Mouse (Mus musculus) liver, postnatal 0 days (tissue): ENCODE results near the gene Artn. TPM values are rescaled to one million over a fixed set of nuclear protein-coding genes. Genes with fewer than 3 reads are reported as not detected.

ENCODE experiments used
- ATAC-seq: fragments of 200-750 bp; cut with Nextera tagmentation; 2 replicates; pipeline ENCODE4 v1.8.0; 2017; ENCODE audit warnings: mild to moderate bottlenecking, moderate library complexity
- DNase-seq: peaks from one replicate; pipeline ENCODE4 v3.0.0-alpha.2; 2016
- H3K27ac ChIP-seq: fragments of 300-500 bp; sonication (generic); 2 replicates; pipeline ENCODE4 v1.5.1; 2014; ENCODE audit warnings: antibody characterized with exemption, moderate library complexity, mild to moderate bottlenecking, low read depth
- H3K27me3 ChIP-seq: fragments of 300-500 bp; sonication (generic); 2 replicates; pipeline ENCODE4 v1.6.1; 2014; ENCODE audit warnings: low read length, control low read depth, mixed read lengths; ENCODE audit not compliant: insufficient read depth
- H3K36me3 ChIP-seq: fragments of 300-500 bp; sonication (generic); replicated peaks from 2 replicates; pipeline ENCODE4 v1.6.1; 2014; ENCODE audit warnings: mild to moderate bottlenecking, control low read depth, low read length, moderate library complexity, mixed read lengths; ENCODE audit not compliant: insufficient read depth
- H3K4me1 ChIP-seq: fragments of 300-500 bp; sonication (generic); 2 replicates; pipeline ENCODE4 v1.6.1; 2014; ENCODE audit warnings: antibody characterized with exemption, mild to moderate bottlenecking, control low read depth; ENCODE audit not compliant: insufficient read depth
- H3K4me2 ChIP-seq: fragments of 300-500 bp; sonication (generic); 2 replicates; pipeline ENCODE4 v1.6.1; 2014; ENCODE audit warnings: low read depth, mild to moderate bottlenecking, low read length, moderate library complexity, mixed read lengths
- H3K4me3 ChIP-seq: fragments of 300-500 bp; sonication (generic); 2 replicates; pipeline ENCODE4 v1.5.1; 2014; ENCODE audit warnings: low read depth, low read length
- H3K9ac ChIP-seq: fragments of 300-500 bp; sonication (generic); replicated peaks from 2 replicates; pipeline ENCODE4 v1.6.1; 2014; ENCODE audit warnings: mild to moderate bottlenecking, moderate library complexity
- H3K9me3 ChIP-seq: fragments of 300-500 bp; sonication (generic); 2 replicates; pipeline ENCODE4 v1.6.1; 2016; ENCODE audit warnings: mild to moderate bottlenecking, control low read depth, low read length, mixed read lengths
- CTCF ChIP-seq: sonication (generic); IDR thresholded peaks from 2 replicates; pipeline ENCODE4 v1.5.1; 2016; ENCODE audit warnings: antibody characterized with exemption, low read depth
- EP300 ChIP-seq: IDR thresholded peaks from 2 replicates; pipeline ENCODE4 v1.6.1; 2016; ENCODE audit warnings: antibody characterized with exemption, low read depth, mild to moderate bottlenecking
- WGBS: fragments of 180-500 bp; shearing (Covaris S2); extraction: QIAGEN DNeasy Blood & Tissue Kit; methylation state at CpG from one replicate; pipeline ENCODE4 v1.1.7; 2014; ENCODE audit not compliant: insufficient replicate concordance; 5-methylcytosine and 5-hydroxymethylcytosine counted together
- polyA plus RNA-seq: library from polyadenylated mRNA; unstranded; fragments of >200 nt; fragmentation: Nextera tagmentation; extraction: Ambion mirVana; gene quantifications from 2 replicates; pipeline ENCODE4 v1.2.1, GENCODE M21; 2015

Gene Artn
- polyA plus RNA-seq, 1 experiment from 2014 or later = 0.88 TPM

GRCm38 (mm10) chr4:117943317-117943716, 13.8 kb upstream of the Artn start:
- no peak overlapping the region for H3K4me2 ChIP-seq
- no peaks in the 10 kb centered on the region for H3K27me3 ChIP-seq
- H3K4me1 ChIP-seq = no peaks in the 10 kb centered on the region
- TF ChIP-seq CTCF = no peak
- H3K9ac ChIP-seq = no peak overlapping the region
- ATAC-seq (no peak), DNase-seq (no peak)
- WGBS = 67% methylated on average over 5 of the region's 5 CpGs
- peaks cover 7% of the 10 kb centered on the region; the same call in 1 of the 2 replicates for H3K36me3 ChIP-seq
- H3K27ac ChIP-seq = no peak overlapping the region
- no peaks in the 10 kb centered on the region for H3K9me3 ChIP-seq
- no peak overlapping the region for H3K4me3 ChIP-seq

DNA sequence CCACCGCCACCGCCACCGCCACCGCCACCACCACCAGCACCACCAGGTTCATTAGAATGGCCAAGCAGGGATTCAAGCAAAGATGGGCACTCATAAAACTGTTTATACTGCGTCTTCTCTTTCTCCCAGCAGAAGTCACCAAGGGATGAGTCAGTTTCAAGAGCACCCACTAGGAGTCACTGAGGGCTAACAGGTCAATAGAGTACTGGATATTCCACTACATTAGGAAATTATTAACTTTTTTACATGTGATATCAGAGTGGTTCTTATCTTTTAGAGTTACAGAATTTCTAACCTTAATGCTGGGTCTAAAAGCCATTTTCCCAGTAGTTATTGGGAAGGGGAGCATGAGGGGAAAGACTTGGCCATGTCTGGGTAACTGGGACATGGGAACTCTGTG, 7.4 kb upstream of the Artn start:
- H3K27ac ChIP-seq = no peak overlapping the region
- H3K9ac ChIP-seq = no peak overlapping the region
- DNase-seq (no peak), ATAC-seq (peak; percentile 35; the same call in 1 of the 2 replicates)
- no peaks in the 10 kb centered on the region for H3K4me1 ChIP-seq
- TF ChIP-seq CTCF = peak; percentile 31; the same call in 1 of the 2 replicates
- TF ChIP-seq EP300 = no peak
- WGBS = 96% methylated on average over 5 of the region's 5 CpGs
- no peaks in the 10 kb centered on the region for H3K27me3 ChIP-seq
- no peak overlapping the region for H3K4me2 ChIP-seq
- H3K36me3 ChIP-seq = peaks cover 7% of the 10 kb centered on the region; the same call in 1 of the 2 replicates
- no peaks in the 10 kb centered on the region for H3K9me3 ChIP-seq
- no peak overlapping the region for H3K4me3 ChIP-seq

GRCm38 (mm10) chr4:117934081-117934480, 4.5 kb upstream of the Artn start:
- DNase-seq (no peak), ATAC-seq (no peak)
- Histone ChIP-seq H3K4me3 (no peak overlapping the region), H3K27ac (no peak overlapping the region), H3K4me1 (peaks cover 8% of the 10 kb centered on the region), H3K27me3 (peaks cover 18% of the 10 kb centered on the region), H3K36me3 (no peaks in the 10 kb centered on the region), H3K4me2 (no peak overlapping the region), H3K9ac (no peak overlapping the region), H3K9me3 (no peaks in the 10 kb centered on the region)
- TF ChIP-seq EP300 = no peak
- TF ChIP-seq CTCF = no peak
- 83% methylated on average over 4 of the region's 4 CpGs for WGBS

DNA sequence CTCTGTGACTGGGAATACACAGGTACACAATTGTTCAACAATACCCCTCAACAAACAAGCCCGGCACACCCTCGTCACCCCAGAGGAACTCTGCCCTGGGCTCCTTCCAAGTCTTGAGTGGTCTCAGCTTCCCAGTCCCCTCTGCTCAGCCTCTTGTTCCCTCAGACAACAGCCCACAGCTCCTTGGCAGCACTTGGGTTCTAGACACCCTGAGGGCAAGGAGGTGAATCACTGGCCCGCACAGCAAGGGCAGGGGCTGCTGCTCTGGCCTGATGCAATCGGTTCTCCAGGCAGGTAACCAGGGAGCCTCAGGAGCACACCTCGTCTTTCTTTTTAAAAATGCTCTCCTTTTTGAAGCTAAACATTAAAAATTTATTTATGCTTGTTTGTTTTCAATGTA, 3.7 kb upstream of the Artn start:
- Histone ChIP-seq H3K4me3 (no peak overlapping the region), H3K4me1 (peaks cover 17% of the 10 kb centered on the region), H3K4me2 (no peak overlapping the region), H3K9me3 (no peaks in the 10 kb centered on the region), H3K9ac (no peak overlapping the region), H3K27me3 (peaks cover 26% of the 10 kb centered on the region), H3K36me3 (no peaks in the 10 kb centered on the region), H3K27ac (no peak overlapping the region)
- 80% methylated on average over 5 of the region's 5 CpGs for WGBS
- TF ChIP-seq EP300 = no peak
- TF ChIP-seq CTCF = no peak
- ATAC-seq = no peak
- no peak for DNase-seq

DNA sequence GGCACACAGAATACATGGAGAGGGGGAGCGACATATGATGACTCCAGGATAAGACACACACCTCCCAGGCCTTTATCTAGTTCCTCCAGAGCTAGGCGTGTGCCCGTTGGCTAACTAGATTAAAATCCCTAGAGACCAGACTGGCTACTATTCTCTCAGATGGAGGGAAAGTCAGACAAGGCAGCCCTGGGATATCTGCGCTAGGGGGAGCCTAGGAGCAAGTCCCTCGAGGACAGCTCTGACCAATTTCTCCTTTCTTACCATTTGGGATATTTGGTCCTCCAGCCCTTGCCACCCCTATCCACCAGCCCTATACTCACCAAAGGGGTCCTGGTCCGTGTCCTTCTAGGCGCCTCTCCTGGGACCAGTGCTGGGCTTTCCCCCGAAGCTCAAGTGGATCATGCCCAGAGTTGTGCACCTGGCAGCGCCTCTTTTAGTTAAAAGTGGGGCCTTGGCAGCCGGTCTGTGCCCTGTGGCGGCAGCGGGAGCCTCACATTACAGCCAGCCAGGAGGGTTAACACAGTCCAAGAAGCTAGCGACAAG, 793 bp downstream of the Artn start:
- Histone ChIP-seq H3K4me2 (peak overlapping the region; percentile 72), H3K27me3 (peaks cover 67% of the 10 kb centered on the region), H3K4me3 (peak overlapping the region; percentile 43), H3K9ac (peak overlapping the region; percentile 52), H3K9me3 (no peaks in the 10 kb centered on the region), H3K4me1 (peaks cover 28% of the 10 kb centered on the region), H3K36me3 (no peaks in the 10 kb centered on the region), H3K27ac (0 out of 2 replicates have a peak overlapping the region, but pooled peaks have one; percentile 22)
- ATAC-seq (peak; percentile 87), DNase-seq (peak; percentile 74)
- WGBS = 3% methylated on average over 13 of the region's 13 CpGs
- peak; percentile 72 for TF ChIP-seq CTCF
- peak; percentile 93 for TF ChIP-seq EP300

GRCm38 (mm10) chr4:117928234-117928633, 1.3 kb downstream of the Artn start:
- Histone ChIP-seq H3K4me3 (peak overlapping the region; percentile 43), H3K36me3 (no peaks in the 10 kb centered on the region), H3K4me2 (peak overlapping the region; percentile 72), H3K4me1 (peaks cover 28% of the 10 kb centered on the region), H3K27me3 (peaks cover 70% of the 10 kb centered on the region), H3K27ac (no peak overlapping the region), H3K9me3 (no peaks in the 10 kb centered on the region), H3K9ac (0 out of 2 replicates have a peak overlapping the region, but pooled peaks have one; percentile 1)
- TF ChIP-seq CTCF = peak; percentile 83
- TF ChIP-seq EP300 = no peak
- DNase-seq = peak; percentile 45
- 18% methylated on average over 6 of the region's 6 CpGs for WGBS
- peak; percentile 43 for ATAC-seq
